Mouse (Mus musculus): ENCODE data around the gene Ppp1r35. TPM values are rescaled to one million over a fixed set of nuclear protein-coding genes. Genes with fewer than 3 reads are reported as not detected.
"Not testable (repeated sequence)": the region's sequence is repeated elsewhere in the genome, so short reads cannot be mapped to it uniquely, and the experiment has no call there.

Gene Ppp1r35
- total RNA-seq (2021): 1 to 10 TPM; 7.1 to 8.9 TPM
- long read RNA-seq, experiment 1, transcript Ppp1r35-201 (4 exons, 956 nt): major isoform, 11 of 22 reads
- long read RNA-seq, experiment 1, partial matches to known transcripts: 7 of 22 reads
- long read RNA-seq, experiment 1, other reads (novel, unspliced or antisense): 2 of 22 reads
- long read RNA-seq, experiment 2, transcript Ppp1r35-201 (4 exons, 956 nt): major isoform, 8 of 12 reads
- long read RNA-seq, experiment 2, partial matches to known transcripts: 3 of 12 reads
- long read RNA-seq, experiment 2, other reads (novel, unspliced or antisense): 1 of 12 reads

DNA sequence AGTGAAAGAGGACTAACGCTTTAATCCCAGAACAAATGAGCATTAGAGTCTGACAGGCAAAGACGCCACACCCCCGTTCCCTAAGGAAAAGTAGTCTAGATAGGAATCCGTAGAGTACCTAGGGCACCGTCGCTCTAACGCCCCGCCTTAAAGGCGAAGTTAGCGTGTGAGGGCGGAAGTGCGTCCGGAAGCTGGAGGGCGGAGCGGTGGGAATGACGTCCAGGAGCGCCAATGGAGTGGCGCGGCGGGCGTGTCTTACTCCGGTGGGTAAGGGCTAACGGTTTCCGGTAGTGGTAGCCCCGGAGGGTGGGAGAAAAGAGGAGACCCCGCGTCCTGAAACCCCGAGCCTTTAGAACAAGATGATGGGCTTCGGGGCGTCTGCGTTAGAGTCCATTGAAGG, at the start of gene Ppp1r35:
TSS of gene Ppp1r35 (plus strand) at position 215 of the 400 bp plus-strand sequence.
- peak; percentile 95 for DNase-seq

DNA sequence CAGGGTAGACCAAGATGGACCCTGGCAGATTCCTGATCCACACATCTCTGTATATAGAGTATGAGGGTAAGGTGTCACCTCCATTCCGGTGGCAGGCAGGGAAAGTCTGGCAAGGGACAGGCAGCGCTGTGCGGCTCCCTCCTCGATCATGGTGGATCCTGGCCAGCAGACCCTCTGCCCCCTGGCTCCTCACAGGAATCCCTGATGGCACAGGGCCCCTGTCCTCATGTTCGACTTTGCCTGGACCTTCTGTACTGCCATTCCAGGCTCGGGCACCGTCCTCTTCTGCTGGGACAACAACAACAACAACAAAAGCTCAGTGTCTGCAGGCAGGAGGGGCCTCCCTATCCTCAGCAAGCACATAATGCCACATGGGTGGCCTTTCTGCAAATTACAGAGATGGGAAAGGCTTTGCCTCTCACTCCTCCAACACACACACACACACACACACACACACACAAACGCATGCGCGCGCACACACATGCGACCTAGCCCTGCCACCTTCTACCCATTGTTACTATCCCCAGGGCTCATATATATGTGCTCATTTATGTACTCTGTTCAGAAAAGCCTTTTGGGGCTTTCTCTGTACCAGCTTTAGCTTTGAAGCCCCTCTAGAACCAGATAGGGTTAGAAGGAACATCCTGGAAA, 44.9 kb upstream of the Ppp1r35 start:
- DNase-seq: no peak

DNA sequence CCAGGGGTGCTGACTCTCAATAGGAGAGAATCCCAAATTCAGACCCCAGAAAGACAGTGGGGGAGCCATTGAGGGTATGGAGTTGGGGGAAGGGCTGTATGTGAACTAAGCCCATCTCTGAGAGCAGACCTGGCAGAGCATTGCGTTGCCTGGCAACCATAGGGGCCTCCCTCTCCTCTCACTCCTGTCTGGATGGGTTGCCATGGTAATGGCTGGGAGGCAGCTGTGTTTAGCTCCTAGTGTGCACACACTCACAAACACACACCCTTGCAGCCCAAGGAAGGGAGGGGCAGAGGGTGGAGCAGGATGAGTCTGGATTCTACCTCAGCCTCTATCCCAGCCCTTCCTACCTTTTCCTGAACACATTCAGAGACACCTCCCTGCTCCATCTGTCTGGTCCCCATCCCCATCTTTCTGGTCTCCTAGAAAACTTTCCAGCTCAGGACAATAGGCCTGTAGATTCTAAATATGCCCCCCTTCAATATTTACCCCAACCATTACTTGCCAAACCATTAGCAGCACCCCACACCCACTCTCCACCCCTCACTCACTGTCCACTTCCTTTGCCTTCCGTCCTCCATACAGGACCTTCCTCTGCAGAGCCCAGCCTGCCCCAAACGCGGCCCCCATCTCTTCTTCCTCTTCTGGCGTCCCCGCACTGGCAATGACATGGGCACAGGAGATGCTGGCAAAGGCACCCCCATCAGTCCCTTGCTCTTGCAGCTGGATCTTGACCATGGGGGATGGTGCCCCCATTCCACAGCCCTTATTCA, 44.2 kb upstream of the Ppp1r35 start:
- no peak for DNase-seq

DNA sequence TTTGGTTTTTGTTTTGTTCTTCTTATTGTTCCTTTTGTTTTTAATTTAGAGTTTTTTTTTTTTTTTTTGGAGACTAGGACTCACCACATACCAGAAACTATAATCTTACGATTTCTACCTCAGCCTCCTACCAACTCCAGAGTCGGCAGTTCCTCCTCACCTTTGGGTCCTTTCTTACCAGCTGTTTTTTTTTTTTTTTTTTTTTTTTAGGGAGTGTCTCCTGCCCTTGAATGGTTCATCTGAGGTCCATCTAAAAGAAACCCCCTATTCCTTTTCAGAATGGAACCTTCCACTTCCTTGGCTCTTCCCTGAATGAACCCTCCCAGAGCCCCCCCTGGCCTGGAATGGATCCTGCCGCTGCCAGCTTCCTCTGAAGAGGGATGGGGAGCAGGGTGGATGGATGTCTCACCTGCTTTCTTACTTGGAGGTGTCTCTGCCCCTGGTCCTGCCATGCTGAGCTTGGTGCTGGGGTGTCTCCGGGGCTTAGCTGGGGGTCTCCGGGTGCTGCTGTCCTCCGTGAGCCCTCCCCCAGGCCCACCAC, 41.2 kb upstream of the Ppp1r35 start:
- no peak for DNase-seq

DNA sequence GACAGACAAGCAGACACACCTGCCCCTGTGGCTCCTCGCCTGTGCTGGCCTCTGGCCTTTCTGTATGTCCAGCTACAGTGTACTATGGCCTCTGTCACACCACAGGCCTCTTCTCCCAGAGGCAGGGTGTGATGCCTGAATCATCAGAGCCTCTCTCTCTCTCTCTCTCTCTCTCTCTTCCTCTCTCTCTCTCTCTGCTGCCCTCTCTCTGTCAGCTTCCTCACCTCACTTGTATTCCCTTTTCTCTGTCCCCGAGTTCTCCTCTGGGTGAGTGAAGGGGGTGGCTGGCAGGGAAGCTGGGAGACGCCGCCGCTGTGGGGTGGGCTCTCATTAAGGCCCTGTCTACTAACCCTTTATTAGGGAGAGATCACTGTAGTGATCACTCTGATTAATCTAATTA, 40.1 kb upstream of the Ppp1r35 start:
- DNase-seq: no peak

DNA sequence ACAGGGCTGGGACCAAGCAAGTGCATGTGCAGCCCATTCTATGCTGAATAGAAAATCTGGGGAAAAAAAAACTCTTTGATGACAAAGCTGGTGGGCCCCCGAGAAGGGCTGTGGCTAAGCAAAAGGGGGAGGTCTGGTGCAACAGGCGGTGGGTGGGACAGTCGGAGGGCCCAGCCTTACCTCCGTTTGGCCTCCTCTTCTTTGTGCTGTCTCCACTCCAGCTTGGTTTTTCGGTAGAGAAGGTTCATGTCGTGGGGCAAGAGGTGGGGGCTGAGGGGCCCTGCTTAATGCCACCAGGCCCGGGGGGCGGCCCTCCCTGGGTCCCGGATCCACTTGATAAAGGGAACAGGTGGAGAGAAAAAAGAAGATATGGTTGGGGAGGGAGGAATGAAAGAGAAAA, 39.2 kb upstream of the Ppp1r35 start:
- DNase-seq: no peak

DNA sequence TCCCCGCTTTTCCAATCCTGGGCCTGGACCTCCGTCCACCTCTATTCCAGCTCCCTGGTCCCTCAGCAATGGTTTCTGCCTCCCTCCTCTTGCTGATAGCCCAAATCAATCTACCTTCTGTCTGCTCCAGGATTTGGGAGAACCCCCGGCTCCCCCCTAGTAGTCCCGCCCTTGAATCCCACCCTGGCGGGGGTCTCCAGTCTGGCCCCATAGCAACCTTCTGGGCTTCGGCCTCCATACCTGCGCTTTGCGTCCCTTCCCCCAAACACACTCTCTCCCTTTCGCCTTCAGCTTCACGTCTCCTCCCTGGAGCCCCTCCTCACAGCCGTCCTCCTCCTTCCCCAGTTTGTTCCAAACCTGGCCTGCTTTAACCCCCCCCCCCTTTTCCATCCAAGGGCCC, 38.1 kb upstream of the Ppp1r35 start:
- DNase-seq: no peak

DNA sequence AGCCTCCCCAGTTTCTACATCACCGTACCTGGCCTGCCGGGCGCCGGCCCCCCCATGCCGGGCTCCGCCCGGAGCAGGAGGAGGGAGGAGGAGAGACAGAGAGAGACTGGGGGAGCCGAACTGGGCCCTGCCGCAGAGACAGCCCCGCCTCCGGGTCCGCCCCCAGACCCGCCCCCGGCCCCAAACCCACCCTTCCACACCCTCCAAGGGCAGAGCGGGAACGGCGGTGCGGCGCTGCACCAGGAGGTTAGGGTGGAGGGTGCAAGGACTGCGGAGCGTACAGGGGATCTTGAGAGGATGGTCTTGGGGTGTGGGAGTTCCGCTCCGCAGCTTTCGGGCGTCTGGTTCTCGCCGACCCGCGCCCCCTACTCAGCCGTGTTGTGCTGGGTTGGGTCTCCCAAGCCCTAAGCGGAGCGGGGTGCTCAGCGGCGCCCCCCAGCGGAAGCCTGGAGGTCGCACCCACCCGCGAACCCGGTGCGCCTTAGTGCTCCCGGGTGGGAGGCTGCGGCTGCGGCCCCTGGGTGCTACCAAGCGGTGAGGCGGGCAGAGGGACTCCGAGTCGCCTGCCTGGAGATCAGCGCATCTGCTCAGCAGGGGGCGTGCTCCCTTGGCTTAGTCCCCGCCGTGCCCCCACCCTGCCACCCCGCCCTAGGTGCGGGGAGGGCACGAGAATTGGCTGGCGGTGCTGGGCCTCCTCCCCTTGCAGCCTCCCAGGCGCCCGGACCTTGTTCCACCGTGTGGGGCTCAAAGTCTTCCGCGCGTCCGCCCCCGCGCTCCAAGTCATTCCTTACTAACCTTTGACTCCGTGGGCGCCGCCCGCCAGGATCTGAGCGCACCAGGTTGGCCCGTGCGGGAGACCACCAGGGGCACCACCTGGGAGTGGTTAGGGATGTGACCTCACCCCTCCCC, 37.4 kb upstream of the Ppp1r35 start, which contains the start of gene Nyap1:
TSS of gene Nyap1 (minus strand) at position 585 of the 909 bp plus-strand sequence.
- peak; percentile 73 for DNase-seq

DNA sequence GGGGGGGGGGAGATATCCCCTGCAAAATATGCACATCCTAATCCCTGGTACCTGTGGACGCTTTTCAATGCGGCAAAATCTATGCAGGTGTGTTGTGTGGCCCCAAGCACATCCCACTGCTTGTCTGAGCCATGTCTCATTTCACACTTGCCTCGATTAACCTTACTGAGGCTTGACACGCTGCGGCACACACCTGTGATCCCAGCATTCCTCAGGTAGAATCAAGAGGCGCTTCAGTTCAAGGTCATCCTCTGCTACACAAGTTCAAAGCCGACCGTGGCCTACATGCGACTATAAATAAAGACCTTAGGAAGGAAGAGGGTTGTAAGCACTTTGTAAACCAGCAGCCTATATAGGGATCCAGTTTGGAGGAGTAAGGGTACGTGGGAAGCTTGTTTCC, 36.6 kb upstream of the Ppp1r35 start:
- DNase-seq: no peak

DNA sequence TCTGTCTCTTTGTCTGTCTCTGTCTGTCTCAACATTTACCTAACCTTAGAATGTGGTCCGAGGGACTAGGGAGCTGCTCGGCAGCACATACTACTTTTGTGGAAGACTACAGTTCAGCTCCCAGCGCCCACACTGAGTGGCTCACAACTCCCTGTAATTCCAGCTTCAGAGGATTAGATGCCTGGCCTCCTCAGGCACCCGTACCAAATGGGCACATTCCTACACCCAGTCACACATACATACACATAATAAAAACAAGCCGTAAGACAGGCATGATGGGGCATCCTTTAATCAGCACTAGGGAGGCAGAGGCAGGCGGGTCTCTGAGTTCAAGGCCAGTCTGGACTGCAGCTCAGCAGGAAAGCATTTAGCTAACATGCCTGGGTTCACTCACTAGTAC, 35.8 kb upstream of the Ppp1r35 start:
- DNase-seq: no peak

DNA sequence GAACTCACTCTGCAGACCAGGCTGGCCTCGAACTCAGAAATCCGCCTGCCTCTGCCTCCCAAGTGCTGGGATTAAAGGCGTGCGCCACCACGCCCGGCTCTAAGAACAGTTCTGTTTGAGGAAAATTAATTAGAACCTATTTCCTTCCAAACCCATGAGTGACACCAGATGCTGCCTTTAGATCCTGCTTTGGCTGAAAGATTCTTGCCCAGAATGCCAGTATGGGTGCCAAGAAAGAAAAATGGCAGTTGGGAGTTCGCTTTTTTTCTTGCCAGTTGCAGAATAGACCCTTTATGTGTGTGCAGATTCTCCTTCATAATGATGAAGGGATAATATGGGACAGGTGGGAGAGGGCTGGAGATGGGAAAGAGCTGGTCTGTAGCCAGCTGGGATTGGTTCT, 34.5 kb upstream of the Ppp1r35 start:
- no peak for DNase-seq

DNA sequence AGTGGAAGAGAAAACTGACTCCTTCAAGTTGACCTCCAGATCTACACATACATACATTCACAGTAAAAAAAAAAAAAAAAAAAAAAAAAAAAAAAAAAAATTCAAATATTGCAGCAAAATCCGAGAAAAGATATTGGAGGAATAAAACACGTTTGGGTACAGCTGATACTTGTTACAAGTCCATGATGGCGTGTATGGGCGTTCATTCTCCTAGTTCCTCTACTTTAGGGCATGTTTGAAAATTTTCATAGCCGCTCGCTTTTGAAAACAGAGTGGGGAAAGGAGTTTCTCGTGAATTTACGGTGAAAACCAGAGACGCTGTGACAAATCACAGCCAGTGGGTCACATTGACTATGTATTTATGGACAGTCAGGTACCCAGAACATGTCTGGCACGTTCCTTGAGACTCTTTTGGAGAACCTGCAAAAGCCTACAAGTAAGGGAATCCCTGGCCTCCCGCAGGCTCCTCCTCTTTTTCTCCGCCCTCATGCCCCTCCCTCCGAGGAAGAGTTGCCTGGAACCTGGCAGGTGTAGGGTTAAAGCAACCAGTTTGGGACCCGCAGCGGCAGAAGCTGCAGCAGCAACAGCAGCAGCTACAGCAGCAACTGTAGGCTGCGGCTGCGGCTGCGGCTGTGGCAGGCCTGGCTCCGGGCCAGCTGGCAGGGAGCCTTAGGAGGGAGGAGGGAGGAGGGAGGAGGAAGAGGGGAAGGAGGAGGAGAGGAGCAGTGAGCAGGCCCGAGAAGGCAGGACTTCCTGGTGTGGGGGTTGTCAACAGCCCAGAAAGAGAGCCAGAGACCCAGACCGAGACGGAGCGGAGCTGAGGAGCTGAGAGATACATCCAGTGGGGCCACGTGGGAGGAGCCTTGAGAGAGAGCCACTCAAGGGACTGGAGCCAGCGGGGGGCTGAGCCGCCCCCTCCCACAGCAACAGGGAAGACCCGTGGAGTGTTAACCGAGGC, 33.2 kb upstream of the Ppp1r35 start, which contains the start of gene Tsc22d4:
TSS of gene Tsc22d4 (plus strand) at position 517 of the 958 bp plus-strand sequence.
- DNase-seq: peak; percentile 92

DNA sequence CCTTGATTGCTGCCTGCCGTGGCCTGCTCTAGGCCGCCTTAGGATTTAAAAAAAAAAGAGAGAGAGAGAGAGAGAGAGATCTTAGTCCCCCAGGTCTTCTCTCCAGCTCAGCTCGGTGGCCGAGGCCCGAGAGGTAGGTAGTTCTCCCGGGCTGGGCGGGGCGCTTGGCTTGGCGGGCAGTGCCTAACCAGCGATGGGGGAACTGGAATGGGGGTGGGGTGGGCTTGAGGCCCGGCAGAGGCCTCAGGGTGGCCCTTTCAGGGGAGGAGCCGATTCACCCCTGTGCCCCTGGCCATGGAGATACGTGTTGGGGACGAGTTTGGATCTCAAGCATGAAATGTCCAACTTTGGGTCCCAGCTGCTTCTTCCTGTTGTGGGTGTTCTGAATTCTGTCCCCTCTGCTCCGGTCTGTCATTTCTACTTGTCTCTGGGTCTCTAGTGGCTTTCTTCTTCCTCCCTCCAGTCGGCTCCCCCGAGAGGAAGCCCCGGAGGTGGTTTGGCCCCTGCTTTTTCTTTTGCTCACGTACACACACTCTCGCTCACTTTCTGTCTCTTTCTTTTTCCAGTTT, 32.3 kb upstream of the Ppp1r35 start:
- peak; percentile 70 for DNase-seq

DNA sequence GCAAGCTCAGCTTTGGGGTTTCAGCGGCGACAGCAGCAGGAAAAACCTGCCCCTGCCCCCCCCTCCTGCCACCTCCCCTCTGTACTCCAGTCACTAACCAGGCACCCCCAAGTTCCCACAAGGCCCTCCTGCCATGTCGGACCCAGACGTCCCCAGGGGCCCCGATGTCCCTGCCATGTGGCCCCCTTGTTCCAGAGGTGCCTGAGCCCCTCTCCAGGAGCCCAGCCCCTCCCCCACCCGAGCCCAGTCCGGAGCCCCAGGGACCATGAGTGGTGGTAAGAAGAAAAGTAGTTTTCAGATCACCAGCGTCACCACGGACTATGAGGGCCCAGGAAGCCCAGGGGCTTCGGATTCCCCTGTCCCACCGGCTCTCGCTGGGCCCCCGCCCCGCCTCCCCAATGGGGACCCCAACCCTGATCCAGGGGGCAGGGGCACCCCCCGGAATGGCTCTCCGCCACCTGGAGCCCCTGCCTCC, 31.8 kb upstream of the Ppp1r35 start:
- peak; percentile 56 for DNase-seq

DNA sequence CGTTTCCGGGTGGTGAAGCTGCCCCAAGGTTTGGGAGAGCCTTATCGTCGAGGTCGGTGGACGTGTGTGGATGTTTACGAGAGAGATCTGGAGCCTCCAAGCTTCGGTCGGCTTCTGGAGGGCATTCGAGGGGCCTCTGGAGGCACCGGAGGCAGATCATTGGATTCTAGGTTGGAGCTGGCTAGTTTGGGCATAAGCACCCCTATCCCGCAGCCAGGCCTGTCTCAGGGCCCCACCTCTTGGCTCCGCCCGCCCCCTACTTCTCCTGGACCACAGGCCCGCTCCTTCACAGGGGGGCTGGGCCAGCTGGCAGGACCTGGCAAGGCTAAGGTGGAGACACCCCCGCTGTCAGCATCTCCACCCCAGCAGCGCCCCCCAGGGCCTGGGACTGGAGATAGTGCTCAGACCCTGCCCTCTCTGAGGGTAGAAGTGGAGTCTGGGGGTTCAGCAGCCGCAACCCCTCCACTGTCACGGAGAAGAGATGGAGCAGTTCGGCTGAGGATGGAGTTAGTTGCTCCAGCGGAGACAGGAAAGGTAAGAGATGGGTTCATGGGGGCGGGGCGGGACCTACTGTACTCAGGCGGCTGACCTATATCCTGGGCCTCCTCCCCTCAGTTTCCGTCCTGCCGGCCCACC, 31.2 kb upstream of the Ppp1r35 start:
- DNase-seq: peak; percentile 55

DNA sequence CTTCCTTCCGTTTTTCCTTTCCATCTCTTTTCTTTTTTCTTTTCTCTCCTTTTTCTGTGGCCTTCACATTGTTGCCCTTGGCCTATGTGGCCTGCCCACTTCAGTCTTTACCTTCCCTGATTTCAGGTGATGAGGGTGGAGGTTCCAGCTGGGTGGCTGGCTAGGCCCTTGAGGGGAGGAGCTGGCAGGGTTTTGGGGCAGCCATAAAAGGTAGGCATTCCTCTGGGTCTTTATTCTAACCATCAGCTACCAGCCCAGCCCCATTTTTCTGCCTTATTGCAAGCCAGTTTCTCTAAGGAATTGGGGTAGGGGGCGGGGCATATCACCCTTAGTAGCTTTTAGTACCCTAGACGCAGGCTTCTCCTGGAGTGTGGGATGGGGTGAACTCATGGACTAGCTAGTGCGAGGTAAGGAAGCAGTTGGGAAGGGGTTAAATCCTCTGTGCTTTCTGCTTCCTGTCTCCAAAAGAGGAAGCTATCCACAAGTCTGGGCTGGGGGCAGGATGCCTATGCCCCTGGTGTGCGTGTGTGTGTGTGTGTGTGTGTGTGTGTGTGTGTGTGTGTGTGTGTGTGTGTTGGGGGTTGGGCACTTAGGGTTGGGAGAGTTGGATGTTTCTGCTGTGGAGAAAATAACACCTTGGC, 30.4 kb upstream of the Ppp1r35 start:
- no peak for DNase-seq

DNA sequence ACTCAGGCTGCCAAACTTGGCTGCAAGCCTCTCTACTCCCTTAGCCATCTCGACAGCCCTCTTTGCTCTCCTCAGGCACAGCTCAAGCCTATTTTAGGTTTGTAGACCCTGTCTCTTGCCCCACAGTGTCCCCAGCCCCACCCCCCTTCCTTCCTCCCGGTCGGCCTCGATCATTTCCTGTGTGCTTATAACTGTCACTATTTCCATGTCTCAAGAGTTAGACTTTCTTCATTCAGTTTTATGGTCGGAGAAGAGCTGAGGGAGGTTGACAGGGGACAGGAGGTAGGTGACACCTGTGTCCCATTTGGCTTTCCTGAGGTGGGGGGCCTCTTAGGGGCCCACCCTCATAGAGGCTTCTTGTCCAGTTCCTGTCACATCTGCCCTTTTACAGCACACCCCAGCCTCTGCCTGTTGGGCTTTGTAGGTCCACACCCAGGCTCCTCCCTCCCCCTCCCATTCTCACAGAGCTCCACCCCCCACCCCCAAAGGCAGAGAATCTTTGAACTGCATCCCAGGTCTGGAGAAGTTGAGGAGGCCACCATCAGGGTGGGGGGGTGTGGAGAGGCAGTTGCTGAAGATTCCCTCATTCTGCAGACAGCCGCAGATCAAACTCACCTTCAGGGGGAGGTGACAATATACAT, 29.3 kb upstream of the Ppp1r35 start:
- DNase-seq: peak; percentile 30

DNA sequence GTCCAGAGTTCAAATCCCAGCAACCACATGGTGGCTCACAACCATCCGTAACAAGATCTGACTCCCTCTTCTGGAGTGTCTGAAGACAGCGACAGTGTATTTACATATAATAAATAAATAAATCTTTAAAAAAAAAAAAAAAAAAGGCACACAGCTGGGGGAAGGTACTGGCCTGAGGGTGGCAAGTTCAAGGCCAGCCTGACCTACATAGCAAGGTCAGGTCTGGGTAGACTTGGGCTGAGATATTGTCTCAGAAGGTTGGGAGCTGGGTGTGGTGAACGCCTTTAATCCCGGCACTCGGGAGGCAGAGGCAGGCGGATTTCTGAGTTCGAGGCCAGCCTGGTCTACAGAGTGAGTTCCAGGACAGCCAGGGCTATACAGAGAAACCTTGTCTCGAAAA, 28.4 kb upstream of the Ppp1r35 start:
- DNase-seq: not testable (repeated sequence)
